Mouse (Mus musculus): Measurements from ENCODE around the gene Ccdc107. TPM values are rescaled to one million over a fixed set of nuclear protein-coding genes. Genes with fewer than 3 reads are reported as not detected.
"Not testable (repeated sequence)": the region's sequence is repeated elsewhere in the genome, so short reads cannot be mapped to it uniquely, and the experiment has no call there.

The Ccdc107 gene
- polyA plus RNA-seq, 1 experiment from 2014 or later = 73.6 TPM

GRCm38 (mm10) chr4:43478906-43479832, 13.5 kb upstream of the Ccdc107 start:
- Histone ChIP-seq H3K4me2 (peak overlapping the region; percentile 44), H3K36me3 (ENCODE audit: control insufficient read depth, insufficient read depth, low read length) (no peaks in the 10 kb centered on the region), H3K9ac (ENCODE audit: low read depth, low read length) (peak overlapping the region; percentile 54; the same call in 1 of the 2 replicates), H3K4me1 (ENCODE audit: control insufficient read depth, insufficient read depth, low read length) (peaks cover 3% of the 10 kb centered on the region; the same call in 1 of the 2 replicates), H3K27ac (ENCODE audit: low read depth, low read length) (no peak overlapping the region), H3K27me3 (ENCODE audit: control insufficient read depth, insufficient read depth, low read length) (no peaks in the 10 kb centered on the region), H3K9me3 (replicated peaks; ENCODE audit: control insufficient read depth, low read length) (no peaks in the 10 kb centered on the region), H3K4me3 (ENCODE audit: low read depth, low read length) (no peak overlapping the region)
- ATAC-seq (replicated peaks; ENCODE audit: insufficient number of reproducible peaks, low FRiP score, low TSS enrichment) = no peak
- 39% methylated on average over 24 of the region's 24 CpGs for WGBS (ENCODE audit: insufficient replicate concordance)

GRCm38 (mm10) chr4:43480985-43481384, 11.7 kb upstream of the Ccdc107 start:
- 79% methylated on average over 5 of the region's 5 CpGs for WGBS (ENCODE audit: insufficient replicate concordance)
- H3K4me1 ChIP-seq (ENCODE audit: control insufficient read depth, insufficient read depth, low read length) = peaks cover 3% of the 10 kb centered on the region; the same call in 1 of the 2 replicates

GRCm38 (mm10) chr4:43481894-43482456, 10.7 kb upstream of the Ccdc107 start:
- 66% methylated on average over 7 of the region's 7 CpGs for WGBS (ENCODE audit: insufficient replicate concordance)

More at GRCm38 (mm10) chr4:43480985-43481384, 11.7 kb upstream of the Ccdc107 start:
- H3K9me3 ChIP-seq (replicated peaks; ENCODE audit: control insufficient read depth, low read length) = no peaks in the 10 kb centered on the region
- H3K36me3 ChIP-seq (ENCODE audit: control insufficient read depth, insufficient read depth, low read length) = no peaks in the 10 kb centered on the region
- H3K27ac ChIP-seq (ENCODE audit: low read depth, low read length) = no peak overlapping the region
- no peak overlapping the region for H3K4me2 ChIP-seq
- no peak overlapping the region for H3K9ac ChIP-seq (ENCODE audit: low read depth, low read length)
- H3K27me3 ChIP-seq (ENCODE audit: control insufficient read depth, insufficient read depth, low read length) = no peaks in the 10 kb centered on the region
- no peak overlapping the region for H3K4me3 ChIP-seq (ENCODE audit: low read depth, low read length)
- ATAC-seq (replicated peaks; ENCODE audit: insufficient number of reproducible peaks, low FRiP score, low TSS enrichment) = no peak

GRCm38 (mm10) chr4:43482591-43482990, 10.1 kb upstream of the Ccdc107 start:
- no peak overlapping the region for H3K9ac ChIP-seq (ENCODE audit: low read depth, low read length)
- WGBS (ENCODE audit: insufficient replicate concordance) = 63% methylated on average over 10 of the region's 10 CpGs

More at GRCm38 (mm10) chr4:43481894-43482456, 10.7 kb upstream of the Ccdc107 start:
- no peak overlapping the region for H3K27ac ChIP-seq (ENCODE audit: low read depth, low read length)
- H3K4me2 ChIP-seq = no peak overlapping the region
- no peak for ATAC-seq (replicated peaks; ENCODE audit: insufficient number of reproducible peaks, low FRiP score, low TSS enrichment)
- H3K36me3 ChIP-seq (ENCODE audit: control insufficient read depth, insufficient read depth, low read length) = no peaks in the 10 kb centered on the region
- no peaks in the 10 kb centered on the region for H3K27me3 ChIP-seq (ENCODE audit: control insufficient read depth, insufficient read depth, low read length)
- peaks cover 3% of the 10 kb centered on the region; the same call in 1 of the 2 replicates for H3K4me1 ChIP-seq (ENCODE audit: control insufficient read depth, insufficient read depth, low read length)
- no peaks in the 10 kb centered on the region for H3K9me3 ChIP-seq (replicated peaks; ENCODE audit: control insufficient read depth, low read length)
- H3K9ac ChIP-seq (ENCODE audit: low read depth, low read length) = no peak overlapping the region
- H3K4me3 ChIP-seq (ENCODE audit: low read depth, low read length) = no peak overlapping the region

GRCm38 (mm10) chr4:43483535-43484091, 9.1 kb upstream of the Ccdc107 start, which contains the start of gene Sit1:
Gene Sit1 (minus strand): TSS chr4:43483734.
- no peak for ATAC-seq (replicated peaks; ENCODE audit: insufficient number of reproducible peaks, low FRiP score, low TSS enrichment)
- WGBS (ENCODE audit: insufficient replicate concordance) = 45% methylated on average over 12 of the region's 12 CpGs
- Histone ChIP-seq H3K27me3 (ENCODE audit: control insufficient read depth, insufficient read depth, low read length) (no peaks in the 10 kb centered on the region), H3K36me3 (ENCODE audit: control insufficient read depth, insufficient read depth, low read length) (no peaks in the 10 kb centered on the region), H3K4me1 (ENCODE audit: control insufficient read depth, insufficient read depth, low read length) (peaks cover under 1% of the 10 kb centered on the region; the same call in 1 of the 2 replicates), H3K4me3 (ENCODE audit: low read depth, low read length) (no peak within 1 kb of the TSS), H3K9me3 (replicated peaks; ENCODE audit: control insufficient read depth, low read length) (no peaks in the 10 kb centered on the region), H3K27ac (ENCODE audit: low read depth, low read length) (no peak within 1 kb of the TSS), H3K4me2 (no peak within 1 kb of the TSS), H3K9ac (ENCODE audit: low read depth, low read length) (no peak within 1 kb of the TSS)

More at GRCm38 (mm10) chr4:43482591-43482990, 10.1 kb upstream of the Ccdc107 start:
- Histone ChIP-seq H3K9me3 (replicated peaks; ENCODE audit: control insufficient read depth, low read length) (no peaks in the 10 kb centered on the region), H3K36me3 (ENCODE audit: control insufficient read depth, insufficient read depth, low read length) (no peaks in the 10 kb centered on the region), H3K4me3 (ENCODE audit: low read depth, low read length) (no peak overlapping the region), H3K27ac (ENCODE audit: low read depth, low read length) (no peak overlapping the region), H3K4me2 (no peak overlapping the region), H3K4me1 (ENCODE audit: control insufficient read depth, insufficient read depth, low read length) (peaks cover 3% of the 10 kb centered on the region; the same call in 1 of the 2 replicates), H3K27me3 (ENCODE audit: control insufficient read depth, insufficient read depth, low read length) (no peaks in the 10 kb centered on the region)
- no peak for ATAC-seq (replicated peaks; ENCODE audit: insufficient number of reproducible peaks, low FRiP score, low TSS enrichment)

- H3K9ac ChIP-seq (ENCODE audit: low read depth, low read length); H3K9me3 ChIP-seq (replicated peaks; ENCODE audit: control insufficient read depth, low read length); H3K27me3 ChIP-seq (ENCODE audit: control insufficient read depth, insufficient read depth, low read length); H3K4me3 ChIP-seq (ENCODE audit: low read depth, low read length); H3K4me1 ChIP-seq (ENCODE audit: control insufficient read depth, insufficient read depth, low read length); ATAC-seq (replicated peaks; ENCODE audit: insufficient number of reproducible peaks, low FRiP score, low TSS enrichment); H3K27ac ChIP-seq (ENCODE audit: low read depth, low read length); H3K36me3 ChIP-seq (ENCODE audit: control insufficient read depth, insufficient read depth, low read length); H3K4me2 ChIP-seq: not testable (repeated sequence)
- 77% methylated on average over 5 of the region's 5 CpGs for WGBS (ENCODE audit: insufficient replicate concordance)
Observed at GRCm38 (mm10) chr4:43485666-43486065, 7.0 kb upstream of the Ccdc107 start.

GRCm38 (mm10) chr4:43489611-43490010, 3.1 kb upstream of the Ccdc107 start:
- WGBS (ENCODE audit: insufficient replicate concordance) = 88% methylated on average over 3 of the region's 3 CpGs

GRCm38 (mm10) chr4:43490801-43491200, 1.9 kb upstream of the Ccdc107 start:
- Histone ChIP-seq H3K4me3 (ENCODE audit: low read depth, low read length) (no peak overlapping the region), H3K27me3 (ENCODE audit: control insufficient read depth, insufficient read depth, low read length) (no peaks in the 10 kb centered on the region), H3K9ac (ENCODE audit: low read depth, low read length) (no peak overlapping the region), H3K36me3 (ENCODE audit: control insufficient read depth, insufficient read depth, low read length) (no peaks in the 10 kb centered on the region), H3K9me3 (replicated peaks; ENCODE audit: control insufficient read depth, low read length) (no peaks in the 10 kb centered on the region), H3K27ac (ENCODE audit: low read depth, low read length) (no peak overlapping the region), H3K4me1 (ENCODE audit: control insufficient read depth, insufficient read depth, low read length) (peaks cover 11% of the 10 kb centered on the region), H3K4me2 (no peak overlapping the region)
- no peak for ATAC-seq (replicated peaks; ENCODE audit: insufficient number of reproducible peaks, low FRiP score, low TSS enrichment)
- WGBS (ENCODE audit: insufficient replicate concordance) = 79% methylated on average over 5 of the region's 5 CpGs

More at GRCm38 (mm10) chr4:43489611-43490010, 3.1 kb upstream of the Ccdc107 start:
- Histone ChIP-seq H3K4me1 (ENCODE audit: control insufficient read depth, insufficient read depth, low read length) (peaks cover 7% of the 10 kb centered on the region), H3K27me3 (ENCODE audit: control insufficient read depth, insufficient read depth, low read length) (no peaks in the 10 kb centered on the region), H3K9ac (ENCODE audit: low read depth, low read length) (no peak overlapping the region), H3K36me3 (ENCODE audit: control insufficient read depth, insufficient read depth, low read length) (no peaks in the 10 kb centered on the region), H3K4me3 (ENCODE audit: low read depth, low read length) (no peak overlapping the region), H3K9me3 (replicated peaks; ENCODE audit: control insufficient read depth, low read length) (no peaks in the 10 kb centered on the region), H3K27ac (ENCODE audit: low read depth, low read length) (no peak overlapping the region), H3K4me2 (no peak overlapping the region)
- ATAC-seq (replicated peaks; ENCODE audit: insufficient number of reproducible peaks, low FRiP score, low TSS enrichment) = no peak

Measured in heart, embryonic 11.5 days (tissue).